Mouse (Mus musculus) T-helper 2 cell (primary cell): ENCODE data around the gene Lrch4.

Source experiments
- in situ Hi-C: fragments of 300-600 bp; cut with MboI, MseI; formaldehyde crosslinking; loops from one replicate; pipeline ENCODE4 v1.15.1; 2025; ENCODE audit warnings: high pct_unique_total_duplicates

Lrch4 gene

GRCm38 (mm10) chr5:137684294-137685123, 55.6 kb downstream of the Lrch4 start, which contains the start of gene Agfg2:
Agfg2 (minus strand) TSS chr5:137684726.
- in situ Hi-C loops = loop anchor here (5.0 kb wide), 1 partner anchor 63 kb away; the partner anchor contains the start of gene Tsc22d4

DNA sequence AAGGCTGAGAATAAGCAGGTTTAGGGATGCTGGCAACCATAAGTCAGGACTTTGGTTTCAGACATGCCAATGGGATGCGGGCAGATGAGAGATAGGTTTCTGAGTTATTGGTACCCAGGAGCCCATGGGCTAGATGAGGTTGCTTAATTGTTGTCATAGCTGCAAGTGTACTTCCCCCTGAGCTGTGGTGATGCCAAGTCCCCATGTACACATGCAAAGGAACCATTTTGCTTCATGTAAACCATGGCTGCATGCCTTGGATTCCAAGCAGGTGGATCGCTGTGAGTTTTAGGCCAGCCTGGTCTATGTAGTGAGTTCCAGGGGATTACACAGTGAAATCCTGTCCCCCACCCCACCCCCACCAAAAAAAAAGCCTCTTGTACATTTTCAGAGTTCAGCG, 56.7 kb downstream of the Lrch4 start:
- in situ Hi-C loops = loop anchor here (5.0 kb wide), 1 partner anchor 62 kb away; the partner anchor contains the start of gene Tsc22d4

DNA sequence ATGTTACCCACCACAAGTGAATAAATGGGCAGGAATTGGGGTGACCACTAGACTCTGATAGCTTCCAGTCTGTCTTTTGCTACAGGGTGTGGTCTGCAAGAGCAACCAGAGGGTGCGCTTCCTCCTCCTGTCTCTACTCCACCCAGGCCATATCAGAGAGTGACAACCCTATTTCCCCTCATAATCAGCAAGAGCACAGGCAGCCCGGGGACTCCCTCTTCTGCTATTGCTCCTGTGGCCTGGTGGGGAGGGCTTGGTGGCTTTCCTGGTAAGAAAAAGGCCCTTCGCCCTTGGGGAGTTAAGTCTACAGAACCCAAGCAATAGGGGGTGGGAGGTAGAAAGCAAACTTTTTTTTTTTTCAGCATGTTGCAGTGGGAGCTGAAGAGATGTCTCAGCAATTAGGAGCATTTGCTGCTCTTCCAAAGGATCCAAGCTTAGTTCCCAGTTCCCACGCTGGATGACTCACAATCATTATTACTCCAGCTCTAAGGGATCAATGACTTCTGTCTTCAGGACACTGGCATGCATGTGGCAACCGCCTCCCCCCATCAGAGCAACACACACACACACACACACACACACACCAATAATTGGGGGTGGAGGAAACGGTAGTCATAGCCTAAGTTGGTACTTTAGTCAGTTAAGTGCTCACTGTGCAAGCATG, 57.3 kb downstream of the Lrch4 start:
- in situ Hi-C loops = loop anchor here (5.0 kb wide), 1 partner anchor 61 kb away; the partner anchor contains the start of gene Tsc22d4

- in situ Hi-C loops = loop anchor here (5.0 kb wide), 1 partner anchor 57 kb away; the partner anchor contains the start of gene Tsc22d4
Measured at GRCm38 (mm10) chr5:137689974-137690373, 61.1 kb downstream of the Lrch4 start.

DNA sequence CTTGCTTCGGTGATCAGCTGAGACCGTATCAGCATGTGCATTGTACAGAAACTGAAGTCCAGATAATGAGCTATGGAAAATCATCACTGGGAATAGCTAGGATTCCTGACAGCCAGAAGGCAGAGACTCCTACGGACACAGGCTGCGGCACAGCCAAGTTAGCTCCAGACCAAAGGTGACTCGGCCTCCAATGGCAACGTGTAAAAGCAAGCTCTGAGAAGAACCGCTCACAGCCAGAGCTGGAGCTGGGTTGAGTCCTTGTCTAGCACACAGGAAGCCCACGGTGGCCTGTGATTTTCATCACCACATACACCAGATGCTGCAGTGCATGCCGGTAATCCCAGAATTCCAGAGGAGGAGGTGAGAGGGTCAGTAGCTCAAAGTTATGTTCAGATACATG, 61.6 kb downstream of the Lrch4 start:
- in situ Hi-C loops = no loop called here
